Mouse (Mus musculus) neural tube, embryonic 14.5 days (tissue): ENCODE measurements around the gene Ltb. TPM values are rescaled to one million over a fixed set of nuclear protein-coding genes. Genes with fewer than 3 reads are reported as not detected.

Experiments
- ATAC-seq: fragments of 200-750 bp; cut with Nextera tagmentation; 2 replicates; pipeline ENCODE4 v1.8.0; 2017; ENCODE audit warnings: low read depth, mild to moderate bottlenecking, moderate TSS enrichment, moderate library complexity
- H3K27ac ChIP-seq: fragments of 300-500 bp; sonication (generic); 2 replicates; pipeline ENCODE4 v1.5.1; 2014; ENCODE audit warnings: low read depth, mild to moderate bottlenecking, control low read depth, low read length, moderate library complexity, mixed read lengths
- H3K27me3 ChIP-seq: fragments of 300-500 bp; sonication (generic); 2 replicates; pipeline ENCODE4 v1.6.1; 2014; ENCODE audit warnings: low read length; ENCODE audit not compliant: control insufficient read depth, insufficient read depth
- H3K36me3 ChIP-seq: fragments of 300-500 bp; sonication (generic); 2 replicates; pipeline ENCODE4 v1.6.1; 2014; ENCODE audit warnings: low read length, mixed read lengths; ENCODE audit not compliant: control insufficient read depth, insufficient read depth
- H3K4me1 ChIP-seq: fragments of 300-500 bp; sonication (generic); 2 replicates; pipeline ENCODE4 v1.6.1; 2014; ENCODE audit warnings: low read length; ENCODE audit not compliant: control insufficient read depth, insufficient read depth
- H3K4me2 ChIP-seq: fragments of 300-500 bp; sonication (generic); 2 replicates; pipeline ENCODE4 v1.6.1; 2014; ENCODE audit warnings: mild to moderate bottlenecking, low read depth, low read length, control low read depth
- H3K4me3 ChIP-seq: fragments of 300-500 bp; sonication (generic); 2 replicates; pipeline ENCODE4 v1.5.1; 2014; ENCODE audit warnings: low read depth, low read length, control low read depth, mixed read lengths
- H3K9ac ChIP-seq: fragments of 300-500 bp; sonication (generic); replicated peaks from 2 replicates; pipeline ENCODE4 v1.6.1; 2014; ENCODE audit warnings: low read depth, mild to moderate bottlenecking, control low read depth, low read length, mixed read lengths
- H3K9me3 ChIP-seq: fragments of 300-500 bp; sonication (generic); 2 replicates; pipeline ENCODE4 v1.6.1; 2016; ENCODE audit warnings: low read length; ENCODE audit not compliant: control insufficient read depth
- WGBS: fragments of 180-500 bp; shearing (Covaris S2); extraction: QIAGEN DNeasy Blood & Tissue Kit; methylation state at CpG from one replicate; pipeline ENCODE4 v1.1.7; 2014; 5-methylcytosine and 5-hydroxymethylcytosine counted together
- polyA plus RNA-seq: library from polyadenylated mRNA; unstranded; fragments of >200 nt; fragmentation: Nextera tagmentation; extraction: Ambion mirVana; gene quantifications from 2 replicates; pipeline ENCODE4 v1.2.1, GENCODE M21; 2014

Gene Ltb
- polyA plus RNA-seq, 1 experiment from 2014 or later = 0.62 TPM

DNA sequence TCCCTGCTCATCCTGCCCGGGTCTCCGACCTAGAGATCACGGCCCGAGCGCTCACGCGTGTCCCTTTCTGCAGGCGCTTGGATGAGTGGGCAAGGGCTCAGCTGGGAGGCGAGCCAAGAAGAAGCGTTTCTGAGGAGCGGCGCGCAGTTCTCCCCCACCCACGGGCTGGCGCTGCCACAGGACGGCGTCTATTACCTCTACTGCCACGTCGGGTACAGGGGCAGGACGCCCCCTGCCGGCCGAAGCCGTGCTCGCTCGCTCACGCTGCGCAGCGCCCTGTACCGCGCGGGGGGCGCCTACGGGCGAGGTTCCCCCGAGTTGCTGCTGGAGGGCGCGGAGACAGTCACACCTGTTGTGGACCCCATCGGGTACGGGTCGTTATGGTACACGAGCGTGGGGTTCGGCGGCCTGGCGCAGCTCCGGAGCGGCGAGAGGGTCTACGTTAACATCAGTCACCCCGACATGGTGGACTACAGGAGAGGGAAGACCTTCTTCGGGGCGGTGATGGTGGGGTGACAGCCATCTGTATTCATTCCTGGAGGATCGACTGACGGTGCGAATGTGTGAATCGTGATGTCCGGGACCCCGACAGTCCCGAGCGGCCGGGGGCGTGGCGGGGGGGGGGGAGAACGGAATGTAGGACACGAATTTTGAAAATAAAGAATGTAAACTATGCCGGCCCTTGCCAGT is 1.5 kb downstream of the Ltb start:
- WGBS = 2% methylated on average over 65 of the region's 66 CpGs
- H3K9ac ChIP-seq = peak overlapping the region; percentile 25; the same call in 1 of the 2 replicates
- peaks cover 25% of the 10 kb centered on the region for H3K27me3 ChIP-seq
- peak; percentile 58; the same call in 1 of the 2 replicates for ATAC-seq
- H3K4me2 ChIP-seq = peak overlapping the region; percentile 55
- H3K27ac ChIP-seq = no peak overlapping the region
- no peaks in the 10 kb centered on the region for H3K36me3 ChIP-seq
- H3K9me3 ChIP-seq = no peaks in the 10 kb centered on the region
- H3K4me3 ChIP-seq = peak overlapping the region; percentile 27
- peaks cover 4% of the 10 kb centered on the region; the same call in 1 of the 2 replicates for H3K4me1 ChIP-seq

DNA sequence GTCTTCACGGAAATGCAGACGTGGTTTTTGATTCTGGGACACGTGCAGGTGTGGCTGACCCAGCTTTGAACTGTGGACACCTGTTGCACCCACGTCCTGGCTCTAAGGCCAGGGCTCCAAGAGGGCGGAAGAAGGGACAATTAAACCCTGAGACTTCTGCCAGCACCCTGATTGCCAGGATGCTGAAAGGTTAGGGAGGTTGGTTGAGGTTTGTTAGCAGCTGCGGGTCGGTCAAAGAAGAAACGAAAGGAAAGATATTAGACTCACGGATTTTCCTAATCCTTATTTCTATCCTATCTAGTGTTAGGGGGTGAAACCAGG is 2.0 kb downstream of the Ltb start:
- H3K9ac ChIP-seq = no peak overlapping the region
- no peaks in the 10 kb centered on the region for H3K36me3 ChIP-seq
- no peak overlapping the region for H3K27ac ChIP-seq
- H3K4me1 ChIP-seq = peaks cover 4% of the 10 kb centered on the region; the same call in 1 of the 2 replicates
- H3K9me3 ChIP-seq = no peaks in the 10 kb centered on the region
- WGBS = 38% methylated on average over 9 of the region's 9 CpGs
- H3K4me3 ChIP-seq = peak overlapping the region; percentile 27; the same call in 1 of the 2 replicates
- H3K27me3 ChIP-seq = peaks cover 25% of the 10 kb centered on the region
- peak overlapping the region; percentile 55 for H3K4me2 ChIP-seq
- ATAC-seq = no peak

DNA sequence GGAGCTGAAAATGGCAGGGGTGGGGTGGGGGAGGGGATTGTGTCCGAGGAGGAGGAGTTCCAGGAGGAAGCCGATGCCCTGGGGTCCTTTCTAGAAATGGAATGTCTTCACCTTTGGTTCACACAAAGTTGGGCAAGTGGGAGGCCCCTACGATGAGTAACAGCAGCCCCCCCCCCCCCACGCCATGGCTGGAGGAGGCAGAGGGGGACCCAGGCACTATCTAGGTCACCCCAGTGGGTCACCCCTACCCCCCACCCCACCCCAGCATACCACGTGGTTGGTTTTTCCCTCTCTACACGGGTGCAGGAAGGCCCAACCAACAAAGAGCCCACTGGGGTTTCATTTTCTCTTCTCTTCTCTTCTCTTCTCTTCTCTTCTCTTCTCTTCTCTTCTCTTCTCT is 2.9 kb downstream of the Ltb start:
- Histone ChIP-seq H3K4me2 (no peak overlapping the region), H3K27me3 (peaks cover 25% of the 10 kb centered on the region), H3K4me3 (no peak overlapping the region), H3K4me1 (peaks cover 4% of the 10 kb centered on the region; the same call in 1 of the 2 replicates), H3K36me3 (no peaks in the 10 kb centered on the region), H3K9me3 (no peaks in the 10 kb centered on the region), H3K27ac (no peak overlapping the region), H3K9ac (no peak overlapping the region)
- 44% methylated on average over 5 of the region's 6 CpGs for WGBS
- no peak for ATAC-seq

DNA sequence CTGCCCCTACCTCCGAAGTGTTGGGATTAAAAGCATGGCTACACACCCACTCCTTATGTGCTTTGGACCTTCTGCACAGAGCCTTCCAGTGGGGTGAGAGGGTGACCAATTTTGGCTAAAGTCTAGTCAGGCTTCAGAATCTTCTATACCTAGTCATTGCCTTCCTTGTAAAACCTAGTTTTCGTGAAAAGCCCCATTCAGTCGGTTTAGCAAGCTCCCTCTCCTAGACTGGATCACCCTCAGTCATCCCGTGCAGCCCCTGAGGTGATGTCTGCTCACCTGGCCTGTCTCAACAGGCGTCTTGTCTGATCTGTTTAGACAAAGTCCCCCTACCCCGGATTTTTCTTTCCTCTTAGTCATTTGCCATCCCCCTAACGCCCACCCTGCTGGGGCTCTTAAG is 3.8 kb downstream of the Ltb start:
- no peak overlapping the region for H3K4me3 ChIP-seq
- WGBS = 73% methylated on average over 7 of the region's 7 CpGs
- peaks cover 4% of the 10 kb centered on the region; the same call in 1 of the 2 replicates for H3K4me1 ChIP-seq
- H3K27me3 ChIP-seq = peaks cover 25% of the 10 kb centered on the region
- no peak overlapping the region for H3K27ac ChIP-seq
- H3K4me2 ChIP-seq = no peak overlapping the region
- H3K36me3 ChIP-seq = no peaks in the 10 kb centered on the region
- no peak for ATAC-seq
- no peaks in the 10 kb centered on the region for H3K9me3 ChIP-seq
- no peak overlapping the region for H3K9ac ChIP-seq

DNA sequence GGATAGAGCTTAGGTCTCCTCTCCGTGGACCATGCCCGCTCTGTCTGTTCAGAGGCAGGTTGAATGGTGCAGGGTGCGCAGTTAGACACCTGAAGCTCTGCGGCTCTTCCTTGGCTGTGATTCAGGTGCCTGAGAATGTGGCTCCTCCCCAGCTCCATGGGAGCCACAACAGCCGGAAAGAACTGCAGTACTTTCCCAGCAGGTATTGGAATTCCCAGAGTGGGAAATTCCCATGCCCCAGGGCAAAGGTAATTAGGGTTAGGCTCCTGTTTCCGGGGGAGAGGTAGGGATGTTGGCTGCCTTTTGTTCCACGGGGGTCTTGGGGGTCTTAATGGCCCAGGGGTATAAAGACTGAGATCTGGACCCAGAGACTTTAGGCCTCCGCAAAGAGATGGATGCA is 4.7 kb downstream of the Ltb start:
- Histone ChIP-seq H3K9ac (no peak overlapping the region), H3K4me3 (no peak overlapping the region), H3K4me2 (no peak overlapping the region), H3K27me3 (peaks cover 25% of the 10 kb centered on the region), H3K27ac (no peak overlapping the region), H3K9me3 (no peaks in the 10 kb centered on the region), H3K36me3 (no peaks in the 10 kb centered on the region), H3K4me1 (peaks cover 4% of the 10 kb centered on the region; the same call in 1 of the 2 replicates)
- ATAC-seq = no peak
- WGBS = 23% methylated on average over 8 of the region's 8 CpGs

DNA sequence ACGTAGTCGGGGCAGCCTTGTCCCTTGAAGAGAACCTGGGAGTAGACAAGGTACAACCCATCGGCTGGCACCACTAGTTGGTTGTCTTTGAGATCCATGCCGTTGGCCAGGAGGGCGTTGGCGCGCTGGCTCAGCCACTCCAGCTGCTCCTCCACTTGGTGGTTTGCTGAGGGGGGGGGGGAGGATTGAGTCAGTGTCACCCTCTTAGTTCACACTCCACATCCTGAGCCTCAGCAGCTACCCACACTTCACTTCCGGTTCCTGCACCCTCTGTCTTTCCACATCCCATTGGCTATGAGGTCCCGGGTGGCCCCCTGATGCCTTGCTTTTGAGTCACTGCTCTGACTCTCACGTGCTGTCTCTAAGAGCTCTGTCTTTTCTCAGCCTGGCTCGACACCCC is 6.2 kb downstream of the Ltb start:
- Histone ChIP-seq H3K36me3 (no peaks in the 10 kb centered on the region), H3K9ac (no peak overlapping the region), H3K4me2 (no peak overlapping the region), H3K27ac (no peak overlapping the region), H3K4me1 (peaks cover 4% of the 10 kb centered on the region; the same call in 1 of the 2 replicates), H3K4me3 (no peak overlapping the region), H3K9me3 (no peaks in the 10 kb centered on the region), H3K27me3 (peaks cover 13% of the 10 kb centered on the region)
- no peak for ATAC-seq
- 90% methylated on average over 11 of the region's 11 CpGs for WGBS

DNA sequence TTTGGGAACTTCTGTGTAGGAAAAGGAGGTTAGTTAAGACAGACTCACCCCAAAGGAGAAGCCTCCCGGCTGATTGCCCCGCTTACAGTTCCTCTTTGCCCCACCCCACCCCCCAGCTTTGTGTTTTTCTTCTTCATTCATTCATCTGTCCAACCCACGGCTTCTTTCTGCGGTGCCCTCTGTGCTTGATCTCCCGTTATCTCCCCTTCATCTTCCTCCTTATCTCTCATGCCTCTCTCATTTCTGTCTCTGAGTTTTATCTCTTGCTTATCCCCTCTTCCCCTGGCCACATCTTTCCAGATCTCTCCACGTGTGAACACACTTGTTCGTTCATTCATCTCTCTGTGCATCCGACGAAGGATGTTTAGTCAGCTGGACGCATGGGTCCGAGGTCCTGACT is 6.9 kb downstream of the Ltb start:
- Histone ChIP-seq H3K4me1 (no peaks in the 10 kb centered on the region), H3K4me3 (no peak overlapping the region), H3K4me2 (no peak overlapping the region), H3K27me3 (peaks cover 7% of the 10 kb centered on the region), H3K27ac (no peak overlapping the region), H3K9ac (no peak overlapping the region), H3K9me3 (no peaks in the 10 kb centered on the region), H3K36me3 (no peaks in the 10 kb centered on the region)
- no peak for ATAC-seq
- WGBS = 80% methylated on average over 11 of the region's 11 CpGs

DNA sequence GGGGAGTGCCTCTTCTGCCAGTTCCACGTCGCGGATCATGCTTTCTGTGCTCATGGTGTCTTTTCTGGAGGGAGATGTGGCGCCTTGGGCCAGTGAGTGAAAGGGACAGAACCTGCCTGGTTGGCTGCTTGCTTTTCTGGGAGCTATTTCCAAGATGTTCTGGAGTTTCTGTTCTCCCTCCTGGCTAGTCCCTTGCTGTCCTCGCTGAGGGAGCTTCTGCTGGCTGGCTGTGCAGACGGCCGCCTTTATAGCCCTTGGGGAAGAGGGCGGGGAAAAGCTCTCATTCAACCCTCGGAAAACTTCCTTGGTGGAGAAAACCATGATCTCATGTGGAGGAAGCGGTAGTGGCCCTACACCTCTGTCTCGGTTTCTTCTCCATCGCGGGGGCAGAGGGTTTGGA is 7.5 kb downstream of the Ltb start, which contains the start of gene Tnf:
Gene Tnf, minus strand, starts transcription at position 221 of the 400 bp plus-strand sequence.
- Histone ChIP-seq H3K36me3 (no peaks in the 10 kb centered on the region), H3K9me3 (no peaks in the 10 kb centered on the region), H3K4me2 (no peak within 1 kb of the TSS), H3K27ac (no peak within 1 kb of the TSS), H3K27me3 (peaks cover 3% of the 10 kb centered on the region; the same call in 1 of the 2 replicates), H3K4me1 (no peaks in the 10 kb centered on the region), H3K9ac (no peak within 1 kb of the TSS), H3K4me3 (no peak within 1 kb of the TSS)
- 34% methylated on average over 13 of the region's 13 CpGs for WGBS
- no peak for ATAC-seq

DNA sequence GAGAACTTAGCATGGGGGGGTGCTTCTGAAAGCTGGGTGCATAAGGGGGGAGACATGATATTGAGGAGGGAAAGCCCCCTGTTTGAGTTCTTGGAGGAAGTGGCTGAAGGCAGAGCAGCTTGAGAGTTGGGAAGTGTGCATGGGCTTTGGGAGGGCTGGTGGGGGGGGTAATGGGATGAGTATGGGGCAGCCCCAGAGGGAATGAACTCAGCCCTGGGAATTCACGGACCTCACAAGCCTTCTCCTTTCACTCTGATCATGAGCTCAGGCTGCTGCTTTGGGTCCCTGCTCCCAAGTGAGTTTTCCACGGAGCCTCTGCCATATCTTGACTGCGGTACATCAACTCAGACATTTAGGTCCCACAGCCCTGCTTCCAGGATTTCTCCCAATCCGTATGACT is 8.2 kb downstream of the Ltb start:
- Histone ChIP-seq H3K36me3 (no peaks in the 10 kb centered on the region), H3K4me3 (no peak overlapping the region), H3K9me3 (no peaks in the 10 kb centered on the region), H3K4me2 (no peak overlapping the region), H3K27me3 (peaks cover 3% of the 10 kb centered on the region; the same call in 1 of the 2 replicates), H3K27ac (no peak overlapping the region), H3K4me1 (no peaks in the 10 kb centered on the region), H3K9ac (no peak overlapping the region)
- no peak for ATAC-seq
- 79% methylated on average over 4 of the region's 4 CpGs for WGBS
